Mouse (Mus musculus): Measurements from ENCODE around the gene Rilpl1.

GRCm38 (mm10) chr5:124501541-124501940 is 29.6 kb downstream of the Rilpl1 start:
- no peak for TF ChIP-seq POLR2A (IDR thresholded peaks at IDR 0.05; ENCODE audit: low read depth, low read length)
- TF ChIP-seq CTCF (IDR thresholded peaks at IDR 0.05; ENCODE audit: extremely low read depth, insufficient read depth, insufficient read length, insufficient replicate concordance): no peak

Data from spleen, adult 2 months (tissue).